Mouse (Mus musculus): Measurements from ENCODE around the gene Bcl9l. TPM values are rescaled to one million over a fixed set of nuclear protein-coding genes. Genes with fewer than 3 reads are reported as not detected.

Gene Bcl9l
- polyA plus RNA-seq, 1 experiment from 2014 or later = 15.0 TPM

- H3K36me3 ChIP-seq = no peaks in the 10 kb centered on the region
- H3K9me3 ChIP-seq = no peaks in the 10 kb centered on the region
- ATAC-seq (ENCODE audit: low FRiP score, low read depth) = no peak
- no peak overlapping the region for H3K4me3 ChIP-seq
- peaks cover 10% of the 10 kb centered on the region for H3K4me1 ChIP-seq
- H3K4me2 ChIP-seq (replicated peaks) = no peak overlapping the region
- H3K27ac ChIP-seq = no peak overlapping the region
- 71% methylated on average over 1 of the region's 1 CpGs for WGBS
- no peak overlapping the region for H3K9ac ChIP-seq
- no peaks in the 10 kb centered on the region for H3K27me3 ChIP-seq
These were observed 8.3 kb upstream of the Bcl9l start for GRCm38 (mm10) chr9:44474327-44474726.

- 96% methylated on average over 3 of the region's 3 CpGs for WGBS
- Histone ChIP-seq H3K9ac (no peak overlapping the region), H3K27ac (no peak overlapping the region), H3K4me2 (replicated peaks) (no peak overlapping the region), H3K27me3 (no peaks in the 10 kb centered on the region), H3K4me1 (peaks cover 17% of the 10 kb centered on the region), H3K9me3 (no peaks in the 10 kb centered on the region), H3K4me3 (no peak overlapping the region), H3K36me3 (no peaks in the 10 kb centered on the region)
- ATAC-seq (ENCODE audit: low FRiP score, low read depth) = no peak
These were observed 6.7 kb upstream of the Bcl9l start for GRCm38 (mm10) chr9:44475936-44476335.

- no peaks in the 10 kb centered on the region for H3K36me3 ChIP-seq
- H3K4me1 ChIP-seq = peaks cover 26% of the 10 kb centered on the region
- WGBS = 6% methylated on average over 24 of the region's 24 CpGs
- peak overlapping the region; percentile 100 for H3K27ac ChIP-seq
- H3K4me3 ChIP-seq = peak overlapping the region; percentile 86
- no peaks in the 10 kb centered on the region for H3K9me3 ChIP-seq
- peak overlapping the region; percentile 94 for H3K4me2 ChIP-seq (replicated peaks)
- H3K27me3 ChIP-seq = no peaks in the 10 kb centered on the region
- no peak for ATAC-seq (ENCODE audit: low FRiP score, low read depth)
- H3K9ac ChIP-seq = peak overlapping the region; percentile 90
These were observed 5.0 kb upstream of the Bcl9l start for GRCm38 (mm10) chr9:44477339-44478228.

- H3K9me3 ChIP-seq = no peaks in the 10 kb centered on the region
- peak overlapping the region; percentile 94 for H3K4me2 ChIP-seq (replicated peaks)
- no peaks in the 10 kb centered on the region for H3K36me3 ChIP-seq
- peaks cover 26% of the 10 kb centered on the region for H3K4me1 ChIP-seq
- 2% methylated on average over 27 of the region's 27 CpGs for WGBS
- peak overlapping the region; percentile 100 for H3K27ac ChIP-seq
- ATAC-seq (ENCODE audit: low FRiP score, low read depth) = peak; percentile 63
- peak overlapping the region; percentile 90 for H3K9ac ChIP-seq
- peak overlapping the region; percentile 86 for H3K4me3 ChIP-seq
- H3K27me3 ChIP-seq = no peaks in the 10 kb centered on the region
These were observed 4.2 kb upstream of the Bcl9l start for GRCm38 (mm10) chr9:44478229-44478921.

DNA sequence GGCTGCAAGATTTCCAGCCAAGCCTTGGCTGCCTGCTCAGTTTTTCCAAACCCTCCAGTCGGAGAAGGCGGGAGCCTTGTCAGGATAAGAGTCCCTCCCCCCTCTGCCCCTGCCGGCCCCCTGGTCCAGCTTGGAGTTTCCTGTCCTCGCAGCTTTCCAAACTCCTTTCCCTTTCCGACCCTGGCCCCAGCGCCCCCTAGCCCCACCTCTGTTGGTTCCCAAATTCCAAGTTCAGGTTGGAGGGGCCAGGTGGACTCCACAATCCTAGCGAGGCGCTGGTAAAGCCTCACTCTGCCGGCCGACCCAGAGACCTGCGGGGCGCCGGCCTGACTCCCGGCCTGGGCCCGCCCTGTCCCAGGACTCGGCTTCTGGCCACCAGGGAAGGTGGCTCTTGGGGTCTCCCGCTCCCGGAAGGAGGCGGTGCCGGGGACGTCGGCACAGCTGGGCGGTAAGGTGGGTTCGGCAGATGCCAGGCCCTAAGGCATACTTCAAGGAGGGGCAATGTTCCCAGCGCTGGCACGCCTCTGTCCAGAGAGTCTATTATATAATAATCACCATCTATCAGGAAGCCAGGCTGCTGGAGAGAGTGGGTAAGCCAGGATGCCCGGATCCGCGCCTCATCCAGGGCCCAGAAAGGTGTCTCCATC, 3.5 kb upstream of the Bcl9l start:
- H3K4me3 ChIP-seq = peak overlapping the region; percentile 86
- no peaks in the 10 kb centered on the region for H3K9me3 ChIP-seq
- peaks cover 30% of the 10 kb centered on the region for H3K4me1 ChIP-seq
- H3K4me2 ChIP-seq (replicated peaks) = peak overlapping the region; percentile 94
- peak overlapping the region; percentile 90 for H3K9ac ChIP-seq
- no peaks in the 10 kb centered on the region for H3K27me3 ChIP-seq
- H3K27ac ChIP-seq = peak overlapping the region; percentile 100
- WGBS = under 1% methylated on average over 29 of the region's 29 CpGs
- peak; percentile 71 for ATAC-seq (ENCODE audit: low FRiP score, low read depth)
- no peaks in the 10 kb centered on the region for H3K36me3 ChIP-seq

- H3K27me3 ChIP-seq = no peaks in the 10 kb centered on the region
- peak; percentile 45 for ATAC-seq (ENCODE audit: low FRiP score, low read depth)
- H3K9ac ChIP-seq = peak overlapping the region; percentile 90
- H3K4me3 ChIP-seq = peak overlapping the region; percentile 86
- peaks cover 38% of the 10 kb centered on the region for H3K4me1 ChIP-seq
- H3K4me2 ChIP-seq (replicated peaks) = peak overlapping the region; percentile 94
- H3K36me3 ChIP-seq = no peaks in the 10 kb centered on the region
- WGBS = under 1% methylated on average over 26 of the region's 26 CpGs
- H3K9me3 ChIP-seq = no peaks in the 10 kb centered on the region
- H3K27ac ChIP-seq = peak overlapping the region; percentile 100
These were observed 2.8 kb upstream of the Bcl9l start for GRCm38 (mm10) chr9:44479628-44480428.

DNA sequence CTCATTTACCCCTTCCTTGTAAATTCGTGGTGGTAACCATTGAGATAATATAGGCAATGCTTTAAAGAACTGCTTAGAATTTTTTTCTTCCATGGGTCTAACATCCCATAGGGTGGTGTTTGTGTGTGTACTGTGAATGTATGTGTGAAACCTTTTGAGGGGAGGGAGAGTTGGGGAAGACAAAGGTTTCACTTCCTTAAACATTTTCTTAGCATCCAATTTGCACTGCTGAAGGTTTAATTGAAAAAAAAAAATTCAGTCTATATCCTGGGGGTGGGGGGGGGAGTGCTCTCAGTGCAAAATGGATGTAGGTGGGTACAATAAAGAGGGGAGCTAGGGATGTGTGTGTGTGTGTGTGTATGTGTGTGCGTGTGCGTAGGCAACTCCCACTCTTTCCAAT, 513 bp upstream of the Bcl9l start:
- Histone ChIP-seq H3K9me3 (no peaks in the 10 kb centered on the region), H3K27me3 (no peaks in the 10 kb centered on the region), H3K9ac (0 out of 2 replicates have a peak overlapping the region, but pooled peaks have one; percentile 99), H3K4me3 (peak overlapping the region; percentile 98), H3K4me1 (peaks cover 60% of the 10 kb centered on the region), H3K36me3 (peaks cover 2% of the 10 kb centered on the region; the same call in 1 of the 2 replicates), H3K4me2 (replicated peaks) (peak overlapping the region; percentile 97), H3K27ac (peak overlapping the region; percentile 98)
- 10% methylated on average over 3 of the region's 3 CpGs for WGBS
- no peak for ATAC-seq (ENCODE audit: low FRiP score, low read depth)

DNA sequence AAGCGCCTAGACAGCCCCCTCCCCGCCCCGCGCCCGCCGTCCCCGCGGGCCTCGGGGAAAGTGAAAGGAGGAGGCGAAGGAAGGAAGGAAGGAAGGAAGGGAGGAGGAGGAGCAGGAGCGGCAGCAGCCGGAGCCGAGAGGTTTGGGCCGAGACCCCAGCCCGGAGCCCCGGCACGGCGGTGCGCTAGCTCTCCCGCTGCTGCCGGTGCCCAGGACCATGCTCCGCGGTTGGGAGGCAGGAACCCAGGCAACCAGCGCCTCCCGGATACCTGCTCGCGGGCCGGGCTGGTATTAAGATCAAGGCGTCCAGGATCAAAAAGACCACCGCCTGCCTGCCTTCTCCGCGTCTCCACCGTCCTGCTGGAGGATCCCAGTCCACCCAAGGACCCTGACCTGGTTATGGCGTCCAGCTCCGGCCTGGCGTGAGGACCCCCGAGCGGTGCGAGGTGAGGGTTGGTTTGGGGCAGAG, 450 bp downstream of the Bcl9l start:
- H3K36me3 ChIP-seq = peaks cover 2% of the 10 kb centered on the region; the same call in 1 of the 2 replicates
- peak overlapping the region; percentile 98 for H3K4me3 ChIP-seq
- H3K4me1 ChIP-seq = peaks cover 60% of the 10 kb centered on the region
- peak overlapping the region; percentile 98 for H3K27ac ChIP-seq
- H3K4me2 ChIP-seq (replicated peaks) = peak overlapping the region; percentile 97
- no peaks in the 10 kb centered on the region for H3K9me3 ChIP-seq
- under 1% methylated on average over 31 of the region's 39 CpGs for WGBS
- no peaks in the 10 kb centered on the region for H3K27me3 ChIP-seq
- H3K9ac ChIP-seq = peak overlapping the region; percentile 99
- no peak for ATAC-seq (ENCODE audit: low FRiP score, low read depth)

- H3K9ac ChIP-seq = peak overlapping the region; percentile 99
- peak overlapping the region; percentile 98 for H3K4me3 ChIP-seq
- H3K4me1 ChIP-seq = peaks cover 65% of the 10 kb centered on the region
- WGBS = 1% methylated on average over 12 of the region's 12 CpGs
- H3K27ac ChIP-seq = peak overlapping the region; percentile 98
- H3K4me2 ChIP-seq (replicated peaks) = peak overlapping the region; percentile 97
- H3K9me3 ChIP-seq = no peaks in the 10 kb centered on the region
- H3K36me3 ChIP-seq = peaks cover 2% of the 10 kb centered on the region; the same call in 1 of the 2 replicates
- 0 out of 2 replicates have a peak, but pooled peaks have one; percentile 16 for ATAC-seq (ENCODE audit: low FRiP score, low read depth)
- no peaks in the 10 kb centered on the region for H3K27me3 ChIP-seq
These were observed 952 bp downstream of the Bcl9l start for GRCm38 (mm10) chr9:44483510-44484044.

DNA sequence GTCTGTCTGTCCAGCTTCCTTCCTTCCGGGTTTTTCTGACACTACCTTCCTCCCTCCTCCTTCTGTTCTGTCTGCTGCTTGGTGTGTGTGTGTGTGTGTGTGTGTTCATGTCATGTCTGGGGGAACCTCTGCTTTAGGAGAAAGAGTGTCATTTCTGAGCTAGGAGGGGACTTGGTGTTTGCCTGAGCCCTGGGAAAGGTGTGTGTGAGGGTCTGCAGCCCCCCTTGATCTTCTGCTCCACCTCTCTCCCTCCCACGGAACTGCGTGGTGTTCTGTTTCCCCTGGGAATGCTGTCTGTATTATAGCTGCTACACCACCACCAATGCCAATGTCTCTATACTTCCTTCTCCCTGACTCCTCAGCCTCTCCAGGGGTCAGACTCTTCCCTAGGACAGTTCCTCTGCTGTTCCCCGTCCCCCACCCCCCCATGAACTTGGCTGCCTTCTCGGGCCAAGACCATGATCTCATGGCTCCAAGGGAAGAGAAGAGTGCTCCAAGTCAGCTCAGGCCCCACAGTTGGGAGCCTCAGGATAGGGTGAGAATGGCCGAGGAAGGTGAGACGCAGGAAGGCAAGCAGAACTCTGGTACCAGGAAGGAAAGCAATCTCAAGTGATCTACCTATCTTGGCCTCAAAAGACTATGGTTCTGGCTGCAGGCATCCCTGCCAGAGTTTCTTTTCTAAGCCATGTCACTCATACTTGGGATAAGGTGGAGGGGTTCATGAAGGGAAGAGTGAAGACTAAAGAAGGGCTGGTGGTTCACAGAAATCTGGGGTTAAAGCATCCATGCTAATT, 1.9 kb downstream of the Bcl9l start:
- no peaks in the 10 kb centered on the region for H3K9me3 ChIP-seq
- peak overlapping the region; percentile 98 for H3K27ac ChIP-seq
- ATAC-seq (ENCODE audit: low FRiP score, low read depth) = no peak
- peaks cover 74% of the 10 kb centered on the region for H3K4me1 ChIP-seq
- WGBS = 15% methylated on average over 7 of the region's 7 CpGs
- H3K4me2 ChIP-seq (replicated peaks) = peak overlapping the region; percentile 97
- peaks cover 2% of the 10 kb centered on the region; the same call in 1 of the 2 replicates for H3K36me3 ChIP-seq
- H3K27me3 ChIP-seq = no peaks in the 10 kb centered on the region
- peak overlapping the region; percentile 98 for H3K4me3 ChIP-seq
- H3K9ac ChIP-seq = peak overlapping the region; percentile 99

Data from limb, embryonic 13.5 days (tissue).